Mouse (Mus musculus): ENCODE results near the gene Letm1. TPM values are rescaled to one million over a fixed set of nuclear protein-coding genes. Genes with fewer than 3 reads are reported as not detected.

The Letm1 gene
- total RNA-seq, 2 experiments from 2014 or later: 98.0 to 103 TPM

DNA sequence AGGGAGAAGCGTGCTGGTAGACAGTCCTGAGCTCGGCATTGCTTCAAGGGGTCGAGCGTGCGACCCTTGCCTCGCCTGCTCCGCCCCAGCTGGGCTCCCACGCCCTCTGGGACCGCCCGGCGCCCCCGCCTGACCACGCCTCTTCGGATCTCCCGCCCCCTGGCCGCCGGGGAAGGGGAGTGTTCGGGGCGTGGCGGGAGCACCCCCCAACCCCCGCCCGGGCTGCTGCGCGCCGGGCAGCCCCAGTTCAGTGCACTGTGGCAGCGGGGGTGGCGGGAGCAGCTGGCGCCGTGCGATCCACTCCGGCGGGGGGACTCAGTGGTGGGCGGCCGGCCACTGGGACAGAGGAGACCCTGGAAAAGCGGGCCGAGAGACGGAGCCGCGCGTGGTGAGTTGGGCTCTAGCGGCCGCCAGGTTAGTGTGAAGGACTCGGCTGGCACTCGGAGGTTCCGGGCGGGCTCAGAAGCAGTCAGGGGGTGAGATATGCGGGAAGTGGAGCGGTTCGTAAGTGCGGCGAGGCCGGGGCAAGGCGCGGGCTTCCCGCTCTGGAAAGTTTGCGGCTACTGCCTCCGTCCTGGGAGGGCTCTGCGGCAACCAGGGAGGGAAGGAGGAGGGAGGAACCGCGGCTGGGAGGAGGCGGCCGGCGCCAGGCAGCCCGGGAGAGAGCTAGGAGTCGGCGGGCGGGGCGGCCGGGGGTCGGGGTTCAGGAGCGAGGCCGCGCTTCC is 60.9 kb downstream of the Letm1 start, which contains the start of gene Fgfr3:
TSS of gene Fgfr3 (plus strand) at position 134 of the 725 bp plus-strand sequence.
- TF ChIP-seq CTCF (IDR thresholded peaks at IDR 0.05): no peak; the same call in none of the 2 replicates
- peak within 1 kb of the TSS; percentile 74 for H3K27ac ChIP-seq
- H3K4me3 ChIP-seq: peak within 1 kb of the TSS; percentile 47
- intact Hi-C loops (cut with DNase I): loop anchor here (5.0 kb wide), 1 partner anchor 34 kb away; no protein-coding TSS in a partner anchor
- DNase-seq (ENCODE audit: extremely low spot score in 1 of 2, low spot score in 2 of 2): peak; percentile 44 to 53

DNA sequence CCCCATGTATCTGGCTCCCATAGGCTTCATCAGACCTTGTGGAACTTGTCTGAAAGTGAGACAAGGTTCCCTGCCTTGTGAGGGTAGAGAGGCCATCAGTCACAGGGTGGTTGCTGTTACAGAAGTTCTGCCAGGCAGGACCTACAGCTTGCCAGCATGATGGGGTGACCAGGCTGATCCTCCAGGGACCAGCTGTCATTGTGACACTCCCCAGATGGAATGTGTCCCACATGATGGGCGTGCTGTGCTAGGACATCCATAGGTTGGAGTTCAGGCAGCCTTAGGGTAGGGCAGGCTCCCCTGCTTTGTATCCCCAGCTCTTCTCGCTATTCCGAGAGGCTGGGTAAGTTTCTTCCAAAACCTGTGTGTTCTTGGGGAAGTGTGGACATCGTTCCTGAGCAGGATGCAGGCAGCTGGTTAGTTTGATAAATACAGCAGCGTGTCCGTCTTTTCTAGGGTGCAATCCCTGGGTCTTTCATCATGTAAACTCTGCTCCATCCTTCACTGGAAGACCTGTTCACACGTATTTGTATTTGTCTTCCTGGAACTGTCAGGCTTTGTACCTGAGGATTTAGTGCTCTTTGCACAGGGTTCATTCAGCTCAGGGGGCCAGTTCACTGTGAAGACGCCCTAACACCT is 61.6 kb downstream of the Letm1 start:
- no peak overlapping the region for H3K27ac ChIP-seq
- no peak for DNase-seq (ENCODE audit: extremely low spot score in 1 of 2, low spot score in 2 of 2)

DNA sequence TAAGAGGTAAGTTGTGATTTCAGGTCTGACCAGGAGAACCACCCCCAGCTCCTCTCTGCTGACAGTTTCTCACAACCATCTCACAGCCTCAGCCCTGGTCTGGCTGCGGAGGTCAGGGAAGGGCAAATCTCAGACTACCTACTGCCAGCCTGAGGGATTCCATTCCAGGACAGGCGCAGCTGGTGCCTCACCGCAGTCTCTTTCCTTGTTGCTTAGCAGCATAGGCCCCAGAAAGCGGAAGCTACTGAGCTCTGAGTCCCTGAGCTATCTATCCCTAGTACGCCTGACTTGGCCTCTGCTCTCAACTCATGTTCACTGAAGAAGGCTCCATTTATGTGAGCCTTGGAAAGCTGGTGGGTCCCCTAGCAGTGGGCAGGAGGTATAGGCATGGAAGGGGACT is 64.2 kb downstream of the Letm1 start:
- DNase-seq (ENCODE audit: extremely low spot score in 1 of 2, low spot score in 2 of 2): no peak
- Histone ChIP-seq H3K27ac (no peak overlapping the region), H3K4me3 (no peak overlapping the region)
- intact Hi-C loops (cut with DNase I): no loop called here
- TF ChIP-seq CTCF (IDR thresholded peaks at IDR 0.05): no peak

More for the DNA sequence above, 61.6 kb downstream of the Letm1 start:
- H3K4me3 ChIP-seq: peak overlapping the region; percentile 47
- TF ChIP-seq CTCF (IDR thresholded peaks at IDR 0.05): no peak
- intact Hi-C loops (cut with DNase I): loop anchor here (5.0 kb wide), 1 partner anchor 34 kb away; no protein-coding TSS in a partner anchor

DNA sequence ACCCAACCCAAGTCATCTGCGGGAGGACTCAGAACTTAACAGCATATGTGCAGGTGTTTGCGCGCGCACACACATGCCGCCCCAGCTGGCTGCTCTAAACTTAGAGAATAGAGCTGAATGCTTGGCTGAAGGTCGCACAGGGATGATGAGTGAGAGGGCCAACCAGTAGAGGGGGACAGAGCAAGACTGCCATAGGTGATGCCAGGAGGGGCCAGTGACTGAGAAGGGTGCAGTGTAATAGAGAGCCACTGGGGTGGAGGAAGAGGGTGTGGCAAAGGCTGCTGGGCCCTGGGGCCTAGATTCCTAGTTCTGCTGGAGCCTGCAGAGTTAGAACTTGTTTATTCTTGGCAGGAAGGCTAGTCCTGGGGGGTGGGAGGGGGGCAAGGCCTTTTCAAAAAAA is 66.2 kb downstream of the Letm1 start:
- H3K4me3 ChIP-seq: no peak overlapping the region
- TF ChIP-seq CTCF (IDR thresholded peaks at IDR 0.05): peak; percentile 1
- no peak overlapping the region for H3K27ac ChIP-seq
- no peak for DNase-seq (ENCODE audit: extremely low spot score in 1 of 2, low spot score in 2 of 2)
- intact Hi-C loops (cut with DNase I): no loop called here

DNA sequence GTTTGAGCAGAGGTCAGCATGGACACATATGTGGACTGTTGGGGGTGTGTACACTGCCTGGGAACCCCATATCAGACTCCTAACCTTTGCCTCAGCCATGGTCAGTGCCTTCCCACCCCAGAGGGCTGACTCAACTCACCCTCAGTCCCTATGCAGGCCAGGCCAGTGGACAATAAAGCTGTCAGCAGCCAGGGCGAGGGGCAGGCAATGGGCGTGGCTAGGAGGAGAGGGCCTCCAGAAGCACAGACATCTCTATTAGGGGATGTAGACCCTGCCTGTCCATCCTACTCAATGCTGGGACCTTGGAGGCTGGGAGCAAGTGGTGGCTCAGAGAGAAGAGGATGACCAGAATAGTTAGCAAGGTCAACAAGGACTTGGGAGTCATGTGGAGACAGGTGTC is 67.4 kb downstream of the Letm1 start:
- no peak for DNase-seq (ENCODE audit: extremely low spot score in 1 of 2, low spot score in 2 of 2)
- Histone ChIP-seq H3K27ac (no peak overlapping the region), H3K4me3 (no peak overlapping the region)
- intact Hi-C loops (cut with DNase I): no loop called here
- no peak for TF ChIP-seq CTCF (IDR thresholded peaks at IDR 0.05)

DNA sequence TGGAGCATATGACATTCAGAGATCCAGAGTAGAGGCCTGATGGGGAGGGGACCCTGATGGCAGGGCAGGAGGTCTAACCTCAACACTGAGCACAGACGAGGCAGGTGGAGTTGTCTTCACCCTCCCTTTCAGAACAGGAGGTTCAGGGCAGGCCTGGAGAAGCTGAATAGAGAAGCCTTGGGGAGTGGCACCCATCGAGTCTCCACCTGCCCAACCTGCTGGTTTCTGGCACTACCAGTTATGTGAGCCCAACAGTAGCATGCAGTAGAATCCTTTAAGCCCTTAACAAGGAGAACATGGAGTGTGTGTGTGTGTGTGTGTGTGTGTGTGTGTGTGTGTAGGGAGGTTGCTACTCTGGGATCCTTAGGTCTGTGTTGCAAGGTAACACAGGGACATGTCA is 70.1 kb downstream of the Letm1 start:
- Histone ChIP-seq H3K4me3 (no peak overlapping the region), H3K27ac (no peak overlapping the region)
- intact Hi-C loops (cut with DNase I): no loop called here
- TF ChIP-seq CTCF (IDR thresholded peaks at IDR 0.05): no peak
- DNase-seq (ENCODE audit: extremely low spot score in 1 of 2, low spot score in 2 of 2): no peak

DNA sequence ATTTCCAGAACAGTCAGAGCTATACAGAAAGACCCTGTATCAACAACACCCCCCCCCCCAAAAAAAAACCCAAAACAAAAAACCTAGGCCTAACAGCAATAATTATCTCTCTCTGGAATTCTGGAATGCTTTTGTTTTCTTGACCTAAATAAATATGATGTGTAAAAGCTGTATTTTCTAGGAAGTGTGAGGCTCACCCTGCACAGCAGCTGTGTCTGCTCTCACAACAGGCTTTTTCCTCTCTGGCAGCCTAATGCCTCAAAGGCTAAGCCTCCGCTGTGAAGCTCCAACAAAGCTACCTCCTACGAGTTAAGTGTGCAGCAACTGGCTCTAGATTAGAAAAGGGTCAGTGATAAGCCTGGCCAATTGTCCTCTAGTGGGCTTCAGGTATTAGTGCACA is 73.6 kb downstream of the Letm1 start:
- Histone ChIP-seq H3K4me3 (no peak overlapping the region), H3K27ac (no peak overlapping the region)
- DNase-seq (ENCODE audit: extremely low spot score in 1 of 2, low spot score in 2 of 2): no peak
- TF ChIP-seq CTCF (IDR thresholded peaks at IDR 0.05): no peak
- intact Hi-C loops (cut with DNase I): no loop called here

DNA sequence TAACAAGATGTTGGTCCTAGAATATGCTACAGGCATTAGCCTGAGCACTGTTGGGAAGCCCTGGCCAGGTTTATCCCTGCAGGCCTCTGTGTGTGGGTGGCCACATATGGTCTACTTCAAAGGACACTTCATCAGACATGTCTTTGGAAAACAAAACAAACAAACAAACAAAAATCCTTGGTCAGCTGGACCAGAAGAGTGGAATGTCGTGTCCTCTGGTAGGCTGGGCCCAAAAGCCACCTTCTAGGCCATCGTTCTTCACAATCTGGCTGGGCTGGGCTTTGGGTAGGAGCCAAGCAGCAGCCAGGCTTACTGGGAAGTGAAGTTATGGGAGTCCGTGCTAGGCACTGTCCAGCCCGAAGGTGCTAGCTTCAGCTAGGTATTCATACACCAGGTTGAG is 75.5 kb downstream of the Letm1 start:
- TF ChIP-seq CTCF (IDR thresholded peaks at IDR 0.05): no peak
- H3K27ac ChIP-seq: no peak overlapping the region
- H3K4me3 ChIP-seq: no peak overlapping the region
- intact Hi-C loops (cut with DNase I): no loop called here
- DNase-seq (ENCODE audit: extremely low spot score in 1 of 2, low spot score in 2 of 2): no peak

DNA sequence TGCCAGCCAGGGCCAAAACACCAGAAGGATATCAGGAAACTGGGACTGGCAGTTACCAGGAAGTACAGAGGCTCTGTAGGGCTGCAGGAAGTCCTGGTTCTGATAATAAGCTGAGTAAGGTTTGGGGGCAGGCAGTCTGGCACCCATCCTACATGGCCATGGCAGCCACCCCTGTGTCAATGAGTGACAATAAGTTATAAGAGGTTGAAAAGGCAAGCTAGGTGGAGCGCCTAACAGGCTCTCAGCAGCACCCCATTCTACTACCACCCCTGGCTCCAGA is 76.3 kb downstream of the Letm1 start:
- H3K4me3 ChIP-seq: no peak overlapping the region
- DNase-seq (ENCODE audit: extremely low spot score in 1 of 2, low spot score in 2 of 2): no peak
- intact Hi-C loops (cut with DNase I): no loop called here
- H3K27ac ChIP-seq: peak overlapping the region; percentile 28; the same call in 1 of the 2 replicates
- TF ChIP-seq CTCF (IDR thresholded peaks at IDR 0.05): no peak

DNA sequence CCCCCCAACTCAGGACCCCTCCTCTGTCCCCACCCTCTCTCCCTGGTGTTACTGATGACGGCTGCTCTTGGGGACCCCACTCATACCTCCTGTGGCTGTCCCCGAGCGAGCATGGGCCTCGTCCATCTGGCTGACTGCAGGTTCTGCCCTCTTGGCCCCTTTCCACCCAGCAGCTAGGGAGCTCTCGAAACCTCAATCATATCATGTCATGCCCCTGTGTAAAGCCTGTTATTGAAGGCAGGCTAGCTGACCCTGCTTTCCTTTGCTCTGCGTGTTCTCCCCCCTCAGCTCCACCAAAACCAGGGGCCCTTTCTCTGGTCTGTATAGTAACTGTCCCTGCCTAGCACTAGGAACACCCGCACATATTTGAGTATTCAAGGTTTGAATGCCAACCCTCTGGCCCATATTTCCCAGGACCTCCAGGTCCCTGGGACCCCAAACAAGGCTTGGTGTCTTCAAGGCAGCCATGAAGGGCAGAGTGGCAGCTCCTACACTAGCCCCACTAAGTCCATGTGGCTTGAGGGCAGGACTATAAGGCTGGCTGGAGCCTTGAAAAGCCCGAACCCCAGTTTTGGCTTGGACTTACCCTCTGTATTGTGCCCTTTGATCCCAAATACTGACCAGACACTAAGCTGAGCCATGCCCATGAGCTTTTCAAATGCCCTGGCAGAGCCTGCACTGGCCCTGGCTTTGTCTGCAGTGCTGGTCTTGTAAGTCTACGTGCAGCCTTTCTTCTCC is 76.8 kb downstream of the Letm1 start:
- peak overlapping the region; percentile 30; the same call in 1 of the 2 replicates for H3K27ac ChIP-seq
- TF ChIP-seq CTCF (IDR thresholded peaks at IDR 0.05): no peak
- H3K4me3 ChIP-seq: no peak overlapping the region
- no peak for DNase-seq (ENCODE audit: extremely low spot score in 1 of 2, low spot score in 2 of 2)
- intact Hi-C loops (cut with DNase I): no loop called here

DNA sequence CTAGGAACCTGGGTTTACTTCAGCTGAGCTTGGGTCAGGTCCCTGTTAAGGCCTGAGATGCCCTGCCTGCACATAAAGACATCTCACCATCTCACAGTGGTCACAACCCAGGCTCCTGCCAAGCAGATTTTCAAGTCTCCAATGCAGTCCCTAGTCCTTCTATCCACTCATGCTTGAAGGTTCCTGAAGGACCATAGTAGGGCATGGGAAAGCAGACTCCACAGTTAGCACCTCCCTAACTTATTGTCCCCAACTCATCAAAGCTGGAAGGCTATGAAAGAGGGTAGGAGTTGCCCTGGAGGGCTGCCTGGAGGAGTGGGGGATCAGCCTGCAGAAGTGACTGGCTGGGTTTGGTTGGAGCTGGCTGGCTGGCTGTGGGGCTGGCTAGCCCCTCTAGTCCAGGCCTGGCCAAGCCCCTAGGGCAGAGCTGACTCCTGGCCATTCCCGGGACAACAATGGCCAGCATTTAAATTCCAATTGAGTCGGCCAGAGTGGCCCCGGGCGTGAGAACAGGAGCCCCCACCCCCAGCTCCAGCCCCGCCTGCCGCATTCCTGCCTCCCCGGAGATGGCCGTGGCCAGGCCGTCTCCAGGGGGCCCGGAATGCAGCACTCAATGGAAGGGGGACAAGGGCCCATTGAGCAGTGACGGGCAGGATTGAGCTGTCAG is 77.5 kb downstream of the Letm1 start:
- Histone ChIP-seq H3K27ac (no peak overlapping the region), H3K4me3 (no peak overlapping the region)
- intact Hi-C loops (cut with DNase I): no loop called here
- peak; percentile 40 to 59 for DNase-seq (ENCODE audit: extremely low spot score in 1 of 2, low spot score in 2 of 2)
- no peak for TF ChIP-seq CTCF (IDR thresholded peaks at IDR 0.05)

DNA sequence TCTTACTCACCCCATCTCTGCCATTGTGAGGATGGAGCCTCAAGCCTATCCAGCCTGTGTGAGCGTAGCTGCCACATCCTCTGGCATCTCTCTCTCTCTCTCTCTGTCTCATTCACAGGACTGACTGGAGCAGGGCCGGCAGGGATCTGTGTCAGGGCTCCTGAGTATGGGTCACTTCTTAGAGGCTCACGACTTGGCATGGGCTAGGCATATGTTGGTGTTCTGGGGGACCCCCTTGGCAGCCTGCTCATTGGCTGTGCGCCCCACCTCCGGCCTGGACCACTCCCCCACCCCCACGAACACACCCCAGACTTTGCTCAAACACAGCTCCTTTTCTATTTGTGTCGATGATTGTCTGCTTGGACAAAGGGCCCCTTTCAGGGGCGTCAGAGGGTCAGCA is 78.6 kb downstream of the Letm1 start:
- intact Hi-C loops (cut with DNase I): no loop called here
- no peak for DNase-seq (ENCODE audit: extremely low spot score in 1 of 2, low spot score in 2 of 2)
- H3K4me3 ChIP-seq: no peak overlapping the region
- H3K27ac ChIP-seq: no peak overlapping the region
- TF ChIP-seq CTCF (IDR thresholded peaks at IDR 0.05): no peak
